Mouse (Mus musculus): ENCODE data around the gene BC049352. TPM values are rescaled to one million over a fixed set of nuclear protein-coding genes. Genes with fewer than 3 reads are reported as not detected.
A peak's percentile ranks its signal among the peaks of the same experiment; 100 is the strongest.

BC049352 gene
- total RNA-seq, 2 experiments from 2014 or later, result 0.63 to 0.75 TPM

GRCm38 (mm10) chr9:45153361-45153760 lies 28.4 kb upstream of the BC049352 start:
- Histone ChIP-seq H3K4me3 (no peak overlapping the region), H3K27ac (no peak overlapping the region)
- intact Hi-C loops (cut with DNase I), result no loop called here
- no peak for DNase-seq (ENCODE audit: extremely low spot score in 1 of 2, low spot score in 2 of 2)
- TF ChIP-seq CTCF (IDR thresholded peaks at IDR 0.05), result no peak

DNA sequence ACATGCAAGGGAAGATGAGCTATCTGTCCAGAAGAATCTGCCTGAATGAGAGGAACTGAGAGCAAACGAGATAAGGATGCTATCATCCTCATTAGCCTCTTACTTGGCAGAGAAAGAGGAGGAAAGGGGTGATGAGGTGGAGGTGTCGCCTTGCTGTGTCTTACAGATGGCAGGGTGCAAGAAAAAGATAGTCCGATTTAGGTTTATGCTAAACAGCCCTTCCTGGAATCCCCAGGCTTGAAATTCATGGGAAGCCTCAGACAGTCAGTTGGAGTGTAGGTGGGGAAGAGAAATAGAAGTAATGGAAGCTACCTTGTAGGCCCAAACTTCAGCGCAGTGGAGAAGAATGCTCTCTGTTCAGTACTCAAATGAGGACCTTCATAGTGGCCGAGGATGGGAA lies 13.9 kb upstream of the BC049352 start:
- H3K4me3 ChIP-seq, result no peak overlapping the region
- H3K27ac ChIP-seq, result peak overlapping the region; percentile 80
- DNase-seq (ENCODE audit: extremely low spot score in 1 of 2, low spot score in 2 of 2), result no peak
- intact Hi-C loops (cut with DNase I), result no loop called here
- no peak for TF ChIP-seq CTCF (IDR thresholded peaks at IDR 0.05)

DNA sequence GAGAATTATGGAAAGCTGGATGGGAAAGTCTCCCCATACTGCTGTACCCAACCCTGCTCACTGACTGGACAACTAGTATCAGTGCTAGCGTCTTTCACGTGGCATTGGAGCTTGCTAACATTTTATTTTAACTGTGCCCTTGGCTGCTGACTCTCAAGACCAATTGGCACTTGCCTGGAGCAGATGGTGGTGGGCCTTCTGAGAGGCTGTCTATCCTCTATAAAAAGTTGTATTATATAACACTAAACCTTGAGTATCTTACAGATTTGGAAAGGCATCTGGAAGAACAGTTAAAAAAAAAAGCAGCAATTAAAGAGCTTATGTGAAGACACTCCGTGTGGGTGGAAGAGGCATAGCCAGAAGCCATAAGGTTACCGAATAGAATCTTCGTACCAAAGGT lies 11.7 kb upstream of the BC049352 start:
- Histone ChIP-seq H3K4me3 (no peak overlapping the region), H3K27ac (peak overlapping the region; percentile 71)
- peak; percentile 31 to 58 for DNase-seq (ENCODE audit: extremely low spot score in 1 of 2, low spot score in 2 of 2)
- TF ChIP-seq CTCF (IDR thresholded peaks at IDR 0.05), result no peak
- intact Hi-C loops (cut with DNase I), result loop anchor here (1.0 kb wide), 1 partner anchor 12 kb away; the partner anchor contains the start of gene BC049352

DNA sequence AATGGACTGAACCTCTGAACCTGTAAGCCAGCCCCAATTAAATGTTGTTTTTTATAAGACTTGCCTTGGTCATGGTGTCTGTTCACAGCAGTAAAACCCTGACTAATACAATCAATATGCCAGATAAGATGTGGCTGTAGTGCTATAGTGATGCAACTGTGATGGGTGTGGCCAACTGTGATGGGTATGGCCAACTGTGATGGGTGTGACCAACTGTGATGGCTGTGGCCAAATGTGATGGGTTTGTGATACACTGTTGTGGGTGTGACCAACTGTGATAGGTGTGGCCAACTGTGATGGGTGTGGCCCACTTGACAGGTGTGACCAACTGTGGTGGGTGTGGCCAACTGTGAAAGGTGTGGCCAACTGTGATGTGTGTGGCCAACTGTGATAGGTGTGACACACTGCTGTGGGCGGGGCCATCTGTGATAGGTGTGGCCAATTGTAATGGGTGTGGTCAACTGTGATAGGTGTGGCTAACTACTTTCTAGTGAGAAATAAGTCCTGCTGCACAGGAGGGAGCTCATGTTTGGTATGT lies 10.7 kb upstream of the BC049352 start:
- Histone ChIP-seq H3K27ac (no peak overlapping the region; the same call in 1 of the 2 replicates), H3K4me3 (no peak overlapping the region)
- no peak for DNase-seq (ENCODE audit: extremely low spot score in 1 of 2, low spot score in 2 of 2)
- intact Hi-C loops (cut with DNase I), result no loop called here
- no peak for TF ChIP-seq CTCF (IDR thresholded peaks at IDR 0.05)

DNA sequence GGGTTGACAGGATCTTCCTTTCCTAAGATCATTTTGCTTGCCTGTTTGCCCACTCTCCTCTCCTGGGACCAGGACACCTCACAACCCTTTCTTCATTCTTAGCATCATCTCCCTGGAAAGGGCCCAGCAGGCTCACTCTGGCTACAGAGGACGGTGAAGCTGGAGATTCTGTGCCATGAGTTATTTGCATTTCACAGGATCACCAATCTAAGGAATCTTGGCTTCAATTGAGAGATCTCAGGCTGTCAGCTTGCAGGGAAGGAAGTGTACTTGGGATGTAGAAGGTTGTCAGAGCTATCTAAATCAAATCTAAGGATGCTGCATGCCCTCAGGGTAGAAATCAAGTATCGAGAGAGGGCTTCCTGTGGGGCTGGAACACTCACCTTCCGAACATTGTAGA lies 8.3 kb upstream of the BC049352 start:
- no peak for DNase-seq (ENCODE audit: extremely low spot score in 1 of 2, low spot score in 2 of 2)
- peak overlapping the region; percentile 21 for H3K27ac ChIP-seq

DNA sequence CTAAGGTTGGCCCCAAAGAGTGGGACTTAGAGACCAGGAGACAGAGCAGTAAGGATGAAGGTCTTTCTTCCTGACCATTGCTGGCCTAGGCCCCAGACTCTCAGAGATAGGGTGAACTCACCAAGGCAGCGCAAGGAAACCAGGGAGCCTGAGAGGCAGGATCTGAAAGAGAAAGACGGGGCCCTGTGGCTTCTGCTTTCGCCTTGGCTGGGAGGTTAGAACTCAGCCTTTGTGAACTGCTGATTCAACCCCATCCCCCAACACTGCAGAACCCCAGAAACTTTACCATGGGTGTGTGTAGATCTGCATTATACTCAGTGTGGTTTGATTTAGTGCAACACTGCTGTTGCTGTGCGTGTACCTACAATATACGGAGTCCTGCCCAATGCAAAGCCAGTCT lies 2.5 kb upstream of the BC049352 start:
- Histone ChIP-seq H3K4me3 (no peak overlapping the region), H3K27ac (no peak overlapping the region)
- no peak for DNase-seq (ENCODE audit: extremely low spot score in 1 of 2, low spot score in 2 of 2)
- TF ChIP-seq CTCF (IDR thresholded peaks at IDR 0.05), result no peak
- intact Hi-C loops (cut with DNase I), result no loop called here

More for the DNA sequence above, 8.3 kb upstream of the BC049352 start:
- intact Hi-C loops (cut with DNase I), result no loop called here
- TF ChIP-seq CTCF (IDR thresholded peaks at IDR 0.05), result no peak
- H3K4me3 ChIP-seq, result no peak overlapping the region

GRCm38 (mm10) chr9:45182521-45182920 lies 714 bp downstream of the BC049352 start:
- no peak overlapping the region for H3K4me3 ChIP-seq
- TF ChIP-seq CTCF (IDR thresholded peaks at IDR 0.05), result no peak
- peak overlapping the region; percentile 82 for H3K27ac ChIP-seq
- DNase-seq (ENCODE audit: extremely low spot score in 1 of 2, low spot score in 2 of 2), result no peak
- intact Hi-C loops (cut with DNase I), result loop anchor here (1.0 kb wide), 1 partner anchor 12 kb away; no protein-coding TSS in a partner anchor

DNA sequence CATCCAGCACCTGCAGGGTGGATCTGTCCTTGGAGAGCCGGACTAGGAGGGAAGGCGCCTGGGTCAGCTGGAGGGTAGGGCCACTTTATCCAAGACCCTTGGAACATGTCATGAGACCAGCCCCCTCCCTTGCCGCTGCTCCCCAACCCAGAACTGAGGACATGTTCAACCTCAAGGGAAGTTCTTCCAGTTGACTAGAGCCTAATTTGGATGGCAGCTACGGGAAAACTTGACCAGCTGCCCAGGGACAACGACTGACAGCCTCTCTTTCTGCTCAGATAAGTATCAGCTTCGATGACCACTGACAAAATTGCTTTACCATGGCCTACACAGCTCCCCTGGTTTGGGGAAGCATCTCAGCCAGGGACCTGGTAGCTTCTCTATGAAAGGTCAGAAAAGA lies 1.5 kb downstream of the BC049352 start:
- no peak for TF ChIP-seq CTCF (IDR thresholded peaks at IDR 0.05)
- Histone ChIP-seq H3K27ac (peak overlapping the region; percentile 82), H3K4me3 (no peak overlapping the region)
- DNase-seq (ENCODE audit: extremely low spot score in 1 of 2, low spot score in 2 of 2), result no peak
- intact Hi-C loops (cut with DNase I), result no loop called here

DNA sequence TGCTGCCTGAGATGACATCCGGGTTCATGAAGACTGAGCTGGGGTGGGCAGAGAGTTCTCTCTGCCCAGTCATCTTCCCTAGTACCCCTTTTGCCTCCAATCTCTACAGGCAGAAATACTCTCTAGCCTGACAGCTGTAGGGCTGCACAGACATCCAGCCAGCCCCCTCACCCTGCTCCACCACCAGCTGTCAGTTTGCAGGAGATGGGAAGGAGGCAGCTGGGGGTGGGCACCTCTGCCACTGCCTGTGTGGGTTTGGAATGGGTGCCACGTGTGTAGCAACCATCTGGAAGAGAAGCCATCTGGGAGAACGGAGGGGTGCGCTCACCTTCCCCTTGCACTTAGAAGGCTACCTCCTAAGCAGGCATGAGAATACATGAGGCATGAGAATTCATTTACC lies 3.4 kb downstream of the BC049352 start:
- TF ChIP-seq CTCF (IDR thresholded peaks at IDR 0.05), result no peak
- intact Hi-C loops (cut with DNase I), result no loop called here
- peak; percentile 60 to 64 for DNase-seq (ENCODE audit: extremely low spot score in 1 of 2, low spot score in 2 of 2)
- Histone ChIP-seq H3K4me3 (no peak overlapping the region), H3K27ac (peak overlapping the region; percentile 81)

- Histone ChIP-seq H3K27ac (no peak overlapping the region), H3K4me3 (no peak overlapping the region)
- no peak for TF ChIP-seq CTCF (IDR thresholded peaks at IDR 0.05)
- DNase-seq (ENCODE audit: extremely low spot score in 1 of 2, low spot score in 2 of 2), result peak in 1 of 2 experiments; percentile 21
- intact Hi-C loops (cut with DNase I), result no loop called here
These were observed 7.1 kb downstream of the BC049352 start for GRCm38 (mm10) chr9:45188570-45189563.

- no peak overlapping the region for H3K4me3 ChIP-seq
- DNase-seq (ENCODE audit: extremely low spot score in 1 of 2, low spot score in 2 of 2), result no peak
- intact Hi-C loops (cut with DNase I), result no loop called here
- no peak for TF ChIP-seq CTCF (IDR thresholded peaks at IDR 0.05)
- H3K27ac ChIP-seq, result no peak overlapping the region
These were observed 7.9 kb downstream of the BC049352 start for GRCm38 (mm10) chr9:45189661-45190174.

DNA sequence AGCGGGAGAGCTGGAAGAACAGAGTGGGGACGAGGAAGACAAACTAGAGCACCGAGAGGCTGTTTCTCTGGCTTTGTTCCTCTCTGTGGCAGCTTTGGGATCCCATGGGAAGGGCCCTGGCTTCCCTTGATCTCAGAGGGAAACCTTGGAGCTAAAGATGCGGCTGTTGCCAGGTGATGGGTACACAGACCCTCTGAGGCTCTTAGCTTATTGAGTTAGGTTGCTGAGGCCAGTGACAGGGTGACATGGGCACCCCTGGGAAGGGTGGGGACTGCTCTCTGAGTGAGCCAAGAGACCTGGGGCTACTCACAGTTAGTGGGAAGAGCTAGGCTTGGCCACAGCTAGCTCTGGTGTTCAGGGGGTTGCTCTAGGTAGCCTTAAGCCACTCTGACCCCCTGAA lies 13.7 kb downstream of the BC049352 start:
- no peak for TF ChIP-seq CTCF (IDR thresholded peaks at IDR 0.05)
- H3K27ac ChIP-seq, result no peak overlapping the region
- no peak for DNase-seq (ENCODE audit: extremely low spot score in 1 of 2, low spot score in 2 of 2)
- intact Hi-C loops (cut with DNase I), result no loop called here
- H3K4me3 ChIP-seq, result no peak overlapping the region
